Mouse (Mus musculus) liver, embryonic 12.5 days (tissue): ENCODE results near the gene Pbld2. TPM values are rescaled to one million over a fixed set of nuclear protein-coding genes. Genes with fewer than 3 reads are reported as not detected.

Experiments used
- ATAC-seq: fragments of 200-750 bp; cut with Nextera tagmentation; 2 replicates; pipeline ENCODE4 v1.8.0; 2017; ENCODE audit warnings: moderate number of reproducible peaks, mild to moderate bottlenecking, moderate library complexity
- H3K27ac ChIP-seq: fragments of 300-500 bp; sonication (generic); 2 replicates; pipeline ENCODE4 v1.5.1; 2016; ENCODE audit warnings: mild to moderate bottlenecking
- H3K27me3 ChIP-seq: fragments of 300-500 bp; sonication (generic); replicated peaks from 2 replicates; pipeline ENCODE4 v1.6.1; 2016; ENCODE audit warnings: mild to moderate bottlenecking, moderate library complexity
- H3K36me3 ChIP-seq: fragments of 300-500 bp; sonication (generic); 2 replicates; pipeline ENCODE4 v1.6.1; 2016; ENCODE audit warnings: mild to moderate bottlenecking, moderate library complexity
- H3K4me1 ChIP-seq: fragments of 300-500 bp; sonication (generic); 2 replicates; pipeline ENCODE4 v1.6.1; 2016
- H3K4me2 ChIP-seq: fragments of 300-500 bp; sonication (generic); 2 replicates; pipeline ENCODE4 v1.6.1; 2016; ENCODE audit warnings: mild to moderate bottlenecking, moderate library complexity
- H3K4me3 ChIP-seq: fragments of 300-500 bp; sonication (generic); 2 replicates; pipeline ENCODE4 v1.5.1; 2016; ENCODE audit warnings: mild to moderate bottlenecking, moderate library complexity
- H3K9ac ChIP-seq: fragments of 300-500 bp; sonication (generic); 2 replicates; pipeline ENCODE4 v1.6.1; 2016; ENCODE audit warnings: mild to moderate bottlenecking, moderate library complexity
- H3K9me3 ChIP-seq: fragments of 300-500 bp; sonication (generic); replicated peaks from 2 replicates; pipeline ENCODE4 v1.6.1; 2016; ENCODE audit warnings: mild to moderate bottlenecking, moderate library complexity
- WGBS: fragments of 180-500 bp; shearing (Covaris S2); methylation state at CpG from one replicate; pipeline ENCODE4 v1.1.7; 2016; ENCODE audit not compliant: insufficient replicate concordance; 5-methylcytosine and 5-hydroxymethylcytosine counted together
- polyA plus RNA-seq: library from polyadenylated mRNA; unstranded; fragments of >200 nt; fragmentation: Nextera tagmentation; extraction: Ambion mirVana; gene quantifications from 2 replicates; pipeline ENCODE4 v1.2.1, GENCODE M21; 2016

Gene Pbld2
- polyA plus RNA-seq, 1 experiment from 2014 or later = 1.2 TPM

DNA sequence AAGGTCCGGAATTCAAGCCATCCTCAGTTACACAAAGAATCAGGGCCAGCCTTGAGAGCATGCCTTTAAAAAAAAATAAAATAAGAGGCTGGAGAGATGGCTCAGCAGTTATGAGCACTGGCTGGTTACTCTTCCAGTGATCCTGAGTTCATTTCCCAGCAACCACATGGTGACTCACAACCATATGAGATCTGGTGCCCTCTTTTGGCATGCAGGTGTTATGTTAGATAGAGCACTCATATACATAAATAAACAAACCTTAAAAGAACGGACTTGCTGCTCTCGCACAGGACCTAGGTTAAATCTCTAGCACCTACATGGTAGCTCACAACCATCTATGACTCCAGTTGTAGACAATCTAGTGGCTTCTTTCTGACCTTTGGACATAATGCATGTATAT is 15.9 kb upstream of the Pbld2 start:
- WGBS = 64% methylated on average over 3 of the region's 3 CpGs
- H3K4me1 ChIP-seq = peaks cover 19% of the 10 kb centered on the region
- no peaks in the 10 kb centered on the region for H3K27me3 ChIP-seq
- no peak for ATAC-seq
- no peak overlapping the region for H3K9ac ChIP-seq
- no peaks in the 10 kb centered on the region for H3K9me3 ChIP-seq
- H3K36me3 ChIP-seq = peaks cover 72% of the 10 kb centered on the region
- no peak overlapping the region for H3K4me3 ChIP-seq
- H3K27ac ChIP-seq = no peak overlapping the region
- no peak overlapping the region for H3K4me2 ChIP-seq

DNA sequence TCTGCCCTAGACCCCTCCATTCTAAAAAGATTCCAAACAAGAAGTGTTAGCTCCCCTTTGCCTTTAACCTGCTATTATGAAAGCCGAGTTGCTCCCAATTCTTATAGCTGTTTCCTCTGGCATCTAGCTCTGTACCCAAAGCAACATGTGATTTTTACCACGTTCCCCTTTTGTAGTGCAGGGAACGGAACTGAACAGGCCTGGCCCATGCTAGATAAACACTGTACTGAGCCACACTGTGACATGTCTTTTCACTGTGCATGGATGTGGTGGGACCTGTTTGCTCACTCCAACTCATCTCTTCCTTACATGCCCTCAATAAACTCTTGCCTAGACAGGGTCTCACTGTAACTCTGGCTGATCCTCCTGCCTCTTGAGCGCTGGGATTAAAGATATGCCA is 13.8 kb upstream of the Pbld2 start:
- peaks cover 25% of the 10 kb centered on the region for H3K4me1 ChIP-seq
- H3K36me3 ChIP-seq = peaks cover 80% of the 10 kb centered on the region
- H3K9ac ChIP-seq = no peak overlapping the region
- no peaks in the 10 kb centered on the region for H3K9me3 ChIP-seq
- 39% methylated on average over 4 of the region's 4 CpGs for WGBS
- ATAC-seq = peak; percentile 58
- no peak overlapping the region for H3K4me3 ChIP-seq
- no peak overlapping the region for H3K4me2 ChIP-seq
- H3K27me3 ChIP-seq = no peaks in the 10 kb centered on the region
- no peak overlapping the region for H3K27ac ChIP-seq

DNA sequence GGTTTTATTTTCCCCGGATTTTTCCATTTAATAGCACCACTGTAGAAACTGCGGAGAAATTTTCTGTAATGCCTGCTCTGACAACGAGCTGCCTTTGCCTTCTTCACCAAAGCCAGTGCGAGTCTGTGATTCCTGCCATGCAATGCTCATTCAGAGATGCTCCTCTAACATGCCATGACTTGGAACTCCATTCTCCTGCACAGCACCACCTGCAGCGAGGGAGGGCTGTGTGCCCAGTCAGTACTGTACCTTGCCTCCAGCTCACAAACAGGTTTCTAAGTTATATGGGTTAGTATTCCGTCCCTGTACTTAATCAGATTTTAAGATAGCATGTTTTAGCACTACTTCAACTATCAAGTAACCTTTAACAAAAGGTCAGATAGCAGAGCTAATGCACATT is 12.6 kb upstream of the Pbld2 start:
- Histone ChIP-seq H3K27me3 (no peaks in the 10 kb centered on the region), H3K4me1 (peaks cover 25% of the 10 kb centered on the region), H3K4me3 (no peak overlapping the region), H3K27ac (no peak overlapping the region), H3K9ac (no peak overlapping the region), H3K4me2 (no peak overlapping the region), H3K36me3 (peaks cover 87% of the 10 kb centered on the region), H3K9me3 (no peaks in the 10 kb centered on the region)
- ATAC-seq = no peak
- WGBS = 84% methylated on average over 6 of the region's 6 CpGs

DNA sequence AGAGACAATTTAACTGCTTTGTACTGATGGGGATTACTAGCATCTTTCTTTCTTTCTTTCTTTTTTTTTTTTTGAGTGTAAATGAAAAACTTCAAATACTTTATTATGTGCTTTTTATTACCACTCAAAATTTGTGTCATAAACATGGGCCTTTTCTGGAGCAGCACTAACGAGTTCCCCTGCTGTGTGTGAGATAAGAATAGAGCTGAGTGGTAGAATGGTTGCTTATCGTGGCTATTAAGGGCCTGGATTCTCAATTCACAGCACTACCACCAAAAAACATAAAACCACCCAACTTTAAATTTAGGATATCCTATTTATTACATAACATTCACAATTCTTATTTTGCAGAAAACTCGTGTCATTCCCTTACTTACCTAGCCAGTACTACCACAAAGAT is 10.6 kb upstream of the Pbld2 start:
- ATAC-seq = no peak
- H3K36me3 ChIP-seq = peaks cover 86% of the 10 kb centered on the region
- no peak overlapping the region for H3K9ac ChIP-seq
- no peak overlapping the region for H3K27ac ChIP-seq
- H3K4me3 ChIP-seq = no peak overlapping the region
- H3K27me3 ChIP-seq = no peaks in the 10 kb centered on the region
- peaks cover 25% of the 10 kb centered on the region for H3K4me1 ChIP-seq
- H3K4me2 ChIP-seq = no peak overlapping the region
- 36% methylated on average over 3 of the region's 3 CpGs for WGBS
- H3K9me3 ChIP-seq = no peaks in the 10 kb centered on the region

DNA sequence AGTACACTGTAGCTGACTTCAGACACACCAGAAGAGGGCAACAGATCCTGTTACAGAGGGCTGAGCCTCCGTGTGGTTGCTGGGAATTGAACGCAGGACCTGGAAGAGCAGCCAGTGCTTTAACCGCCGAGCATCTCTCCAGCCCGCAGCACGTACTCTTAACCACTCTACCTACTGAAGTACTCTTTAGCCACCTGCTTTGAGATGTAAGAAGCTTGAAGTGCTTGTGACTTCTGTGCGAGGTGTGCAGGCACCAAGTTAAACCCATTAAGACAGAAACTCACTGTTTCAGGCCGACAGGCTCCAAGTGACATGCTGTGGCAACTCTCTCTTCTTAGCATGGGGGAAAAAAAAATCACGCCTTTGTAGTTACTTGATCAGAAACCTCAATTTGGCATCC is 9.9 kb upstream of the Pbld2 start:
- Histone ChIP-seq H3K4me2 (no peak overlapping the region), H3K9ac (no peak overlapping the region), H3K27ac (no peak overlapping the region), H3K9me3 (no peaks in the 10 kb centered on the region), H3K4me3 (no peak overlapping the region), H3K27me3 (no peaks in the 10 kb centered on the region), H3K36me3 (peaks cover 86% of the 10 kb centered on the region), H3K4me1 (peaks cover 25% of the 10 kb centered on the region)
- ATAC-seq = no peak
- WGBS = 88% methylated on average over 9 of the region's 9 CpGs

DNA sequence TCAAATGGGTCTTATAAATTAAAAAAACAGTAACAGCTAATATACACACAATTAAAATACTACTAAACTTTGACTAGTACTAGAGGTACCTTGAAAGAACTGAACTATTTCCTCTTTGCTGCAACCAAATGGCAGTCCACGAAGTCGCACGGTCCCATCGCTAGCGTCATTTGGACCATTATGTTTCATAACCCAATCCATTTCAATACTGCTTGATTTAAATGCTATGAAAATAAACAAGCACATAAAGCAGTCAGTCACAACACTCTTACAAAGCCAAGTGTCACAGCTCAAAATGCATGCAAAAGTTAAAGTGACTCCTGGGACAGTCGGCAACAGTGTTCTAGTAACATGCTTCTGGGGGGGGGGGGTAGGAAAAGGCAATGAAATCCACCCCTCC is 4.8 kb upstream of the Pbld2 start:
- Histone ChIP-seq H3K27ac (no peak overlapping the region), H3K36me3 (peaks cover 41% of the 10 kb centered on the region), H3K9me3 (no peaks in the 10 kb centered on the region), H3K4me3 (no peak overlapping the region), H3K27me3 (no peaks in the 10 kb centered on the region), H3K9ac (no peak overlapping the region), H3K4me2 (no peak overlapping the region), H3K4me1 (peaks cover 29% of the 10 kb centered on the region)
- WGBS = 92% methylated on average over 6 of the region's 6 CpGs
- ATAC-seq = no peak

DNA sequence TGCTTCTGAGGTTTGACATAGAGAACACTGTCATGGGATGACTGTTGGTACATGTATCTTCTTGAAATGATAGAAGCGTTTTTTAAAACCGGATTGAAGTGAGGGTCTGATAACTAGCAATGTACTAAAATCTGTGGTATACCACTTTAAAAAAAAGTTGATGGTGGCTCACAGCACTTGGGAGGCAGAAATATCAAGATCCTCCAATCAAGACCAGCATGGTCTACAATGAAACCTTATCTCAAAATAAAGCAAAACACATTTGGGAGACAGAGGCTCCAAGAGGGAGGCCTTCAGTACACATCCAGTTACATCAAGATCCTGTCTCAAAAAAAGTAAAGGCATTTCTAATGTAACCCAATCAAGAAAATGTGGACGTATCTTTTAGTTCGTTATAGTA is 2.4 kb upstream of the Pbld2 start:
- peak overlapping the region; percentile 98; the same call in 1 of the 2 replicates for H3K9ac ChIP-seq
- no peak for ATAC-seq
- H3K4me3 ChIP-seq = peak overlapping the region; percentile 95
- no peak overlapping the region for H3K27ac ChIP-seq
- H3K9me3 ChIP-seq = no peaks in the 10 kb centered on the region
- no peaks in the 10 kb centered on the region for H3K27me3 ChIP-seq
- peaks cover 44% of the 10 kb centered on the region for H3K4me1 ChIP-seq
- H3K36me3 ChIP-seq = peaks cover 17% of the 10 kb centered on the region
- 25% methylated on average over 4 of the region's 4 CpGs for WGBS
- H3K4me2 ChIP-seq = peak overlapping the region; percentile 88

GRCm38 (mm10) chr10:63022541-63023120 is 1.5 kb upstream of the Pbld2 start:
- Histone ChIP-seq H3K36me3 (peaks cover 8% of the 10 kb centered on the region), H3K27ac (peak overlapping the region; percentile 99), H3K9me3 (no peaks in the 10 kb centered on the region), H3K9ac (peak overlapping the region; percentile 98), H3K4me3 (peak overlapping the region; percentile 95), H3K27me3 (no peaks in the 10 kb centered on the region), H3K4me1 (peaks cover 44% of the 10 kb centered on the region), H3K4me2 (peak overlapping the region; percentile 88)
- ATAC-seq = no peak
- WGBS = 1% methylated on average over 27 of the region's 27 CpGs

DNA sequence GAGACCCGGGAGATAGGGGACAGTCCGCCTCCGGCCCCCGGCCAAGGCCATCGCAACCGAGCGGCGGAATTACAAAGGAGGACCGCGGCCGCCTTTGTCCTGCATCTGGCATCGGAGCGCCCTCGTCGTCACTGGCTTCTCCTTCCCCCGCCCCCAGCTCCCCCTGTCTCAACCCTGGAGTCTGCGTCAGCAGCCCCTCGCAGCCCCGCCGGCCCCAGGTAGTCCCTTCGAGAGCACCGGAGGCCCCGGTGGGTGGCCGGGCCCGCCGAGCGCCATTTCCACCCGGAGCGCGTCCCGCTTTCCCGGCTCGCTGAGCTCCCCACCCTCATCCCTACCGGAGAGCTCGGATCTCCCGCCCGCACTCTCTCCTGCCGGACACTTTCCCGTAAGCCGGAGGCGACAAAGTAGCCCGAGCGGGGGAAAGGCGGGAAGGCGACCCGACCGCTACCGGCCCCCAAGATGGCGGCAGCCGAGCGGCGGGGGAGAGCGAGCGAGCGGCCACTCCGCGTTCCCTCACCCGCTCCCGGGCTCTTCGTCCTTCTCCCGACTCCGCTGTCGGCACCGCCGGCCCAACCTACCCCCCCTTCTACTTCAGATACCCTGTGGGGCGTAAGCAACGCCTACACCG is 880 bp upstream of the Pbld2 start:
- H3K36me3 ChIP-seq = peaks cover 4% of the 10 kb centered on the region; the same call in 1 of the 2 replicates
- no peaks in the 10 kb centered on the region for H3K27me3 ChIP-seq
- 2% methylated on average over 67 of the region's 68 CpGs for WGBS
- no peaks in the 10 kb centered on the region for H3K9me3 ChIP-seq
- peak; percentile 10 for ATAC-seq
- H3K9ac ChIP-seq = peak overlapping the region; percentile 98
- peak overlapping the region; percentile 88 for H3K4me2 ChIP-seq
- H3K4me1 ChIP-seq = peaks cover 44% of the 10 kb centered on the region
- H3K27ac ChIP-seq = peak overlapping the region; percentile 99
- peak overlapping the region; percentile 95 for H3K4me3 ChIP-seq

DNA sequence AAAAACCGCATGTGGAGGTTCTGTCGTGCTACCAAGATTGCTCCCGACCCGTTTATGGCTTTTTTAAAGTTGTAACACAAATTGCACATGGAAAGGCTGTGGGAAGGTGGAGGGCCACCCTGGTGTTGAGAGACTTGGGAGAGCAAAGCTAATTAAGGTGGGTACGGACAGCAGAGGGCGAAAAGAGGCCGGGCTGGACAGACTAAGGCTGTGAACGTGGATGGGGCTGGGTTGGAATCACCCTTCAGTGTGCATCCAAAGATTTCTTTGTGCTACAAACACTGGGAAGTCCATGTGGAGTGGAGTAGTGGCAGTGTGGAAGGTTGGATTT is 430 bp downstream of the Pbld2 start:
- peaks cover 40% of the 10 kb centered on the region for H3K4me1 ChIP-seq
- 0% methylated on average over 8 of the region's 8 CpGs for WGBS
- no peaks in the 10 kb centered on the region for H3K36me3 ChIP-seq
- peak overlapping the region; percentile 88 for H3K4me2 ChIP-seq
- ATAC-seq = peak; percentile 32; the same call in 1 of the 2 replicates
- H3K9me3 ChIP-seq = no peaks in the 10 kb centered on the region
- peak overlapping the region; percentile 98 for H3K9ac ChIP-seq
- peak overlapping the region; percentile 99 for H3K27ac ChIP-seq
- peak overlapping the region; percentile 95 for H3K4me3 ChIP-seq
- no peaks in the 10 kb centered on the region for H3K27me3 ChIP-seq

DNA sequence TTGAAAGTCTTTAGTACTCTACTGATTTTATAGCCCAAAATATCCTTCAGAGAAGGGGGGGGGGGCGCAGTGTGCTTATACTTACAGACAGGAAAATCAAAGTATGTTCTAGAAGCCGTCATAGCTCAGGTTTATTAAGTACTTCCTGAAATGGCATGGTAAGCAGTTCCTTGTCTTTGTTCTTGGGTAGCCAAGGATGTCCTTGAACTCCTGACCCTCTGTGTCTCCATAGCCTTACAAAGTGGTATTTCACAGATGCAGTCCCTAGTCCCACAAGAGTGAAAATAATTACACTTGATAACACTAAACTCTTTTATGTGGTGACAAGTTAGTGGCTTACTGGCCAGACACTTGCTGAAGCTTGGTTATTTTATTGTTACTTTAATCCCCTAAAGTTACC is 901 bp downstream of the Pbld2 start:
- peaks cover 40% of the 10 kb centered on the region for H3K4me1 ChIP-seq
- H3K9ac ChIP-seq = 0 out of 2 replicates have a peak overlapping the region, but pooled peaks have one; percentile 98
- H3K4me3 ChIP-seq = peak overlapping the region; percentile 95
- H3K27me3 ChIP-seq = no peaks in the 10 kb centered on the region
- no peaks in the 10 kb centered on the region for H3K9me3 ChIP-seq
- 54% methylated on average over 2 of the region's 2 CpGs for WGBS
- peak overlapping the region; percentile 88 for H3K4me2 ChIP-seq
- peak overlapping the region; percentile 99 for H3K27ac ChIP-seq
- no peaks in the 10 kb centered on the region for H3K36me3 ChIP-seq
- ATAC-seq = no peak

GRCm38 (mm10) chr10:63025491-63026011 is 1.4 kb downstream of the Pbld2 start:
- Histone ChIP-seq H3K9me3 (no peaks in the 10 kb centered on the region), H3K4me3 (0 out of 2 replicates have a peak overlapping the region, but pooled peaks have one; percentile 95), H3K27ac (0 out of 2 replicates have a peak overlapping the region, but pooled peaks have one; percentile 99), H3K9ac (no peak overlapping the region), H3K4me1 (peaks cover 35% of the 10 kb centered on the region), H3K36me3 (no peaks in the 10 kb centered on the region), H3K27me3 (no peaks in the 10 kb centered on the region), H3K4me2 (peak overlapping the region; percentile 88)
- ATAC-seq = no peak
- WGBS = 62% methylated on average over 6 of the region's 6 CpGs
